13 mouse cellular contexts compared by ENCODE assay signal in the genomic region with DNA sequence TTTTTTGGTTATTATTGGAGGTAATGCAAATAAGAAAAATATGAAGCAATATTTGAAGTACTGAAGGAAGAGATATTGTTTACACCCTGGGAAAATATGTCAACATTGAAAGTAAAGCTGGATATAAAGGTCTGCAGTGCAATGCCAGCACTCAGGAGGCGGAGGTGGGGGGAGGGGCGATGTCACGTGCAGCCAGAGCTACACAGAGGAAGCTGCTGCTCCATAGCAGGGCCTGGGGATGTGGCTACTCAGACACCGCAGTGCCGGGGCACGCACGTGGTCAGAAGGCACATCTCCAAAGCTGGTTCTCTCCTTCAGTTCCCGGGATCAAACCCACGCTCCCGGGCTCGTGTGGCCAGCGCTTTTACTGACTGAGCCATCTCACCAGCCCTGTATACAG.
DNase-seq lines count a peak whose midpoint lies in the region; ATAC-seq lines count a peak whose summit lies in the region.
"Had no signal": no experiment of that assay in that cellular context is flagged by ENCODE, and none has a peak within 500 bp of the region (broad histone marks: within the 10 kb centered on the region; RNA-seq: fewer than 3 reads in every experiment).

No protein-coding gene starts in this region.

- WGBS in forebrain, embryonic 12.5 days, result 48% methylated on average over 12 of the region's 12 CpGs
- 46% methylated on average over 12 of the region's 12 CpGs for WGBS in forebrain, embryonic 15.5 days

- no peak overlapping the region for H3K27ac ChIP-seq in forebrain, embryonic 12.5 days
- no peak overlapping the region for H3K27ac ChIP-seq in forebrain, embryonic 15.5 days (replicated peaks)
- H3K27ac ChIP-seq: embryonic facial prominence, embryonic 12.5 days; heart, embryonic 13.5 days; lung, embryonic 15.5 days had no signal

- 0 out of 2 replicates have a peak, but pooled peaks cover 2% of the 10 kb centered on the region for H3K4me1 ChIP-seq in forebrain, embryonic 12.5 days
- H3K4me1 ChIP-seq in forebrain, embryonic 15.5 days, result no peaks in the 10 kb centered on the region

- ATAC-seq in forebrain, embryonic 12.5 days (ENCODE audit: low FRiP score), result peak; percentile 77
- ATAC-seq in forebrain, embryonic 15.5 days (replicated peaks), result no peak

- no peaks in the 10 kb centered on the region for H3K36me3 ChIP-seq in forebrain, embryonic 12.5 days (replicated peaks)
- H3K36me3 ChIP-seq in forebrain, embryonic 15.5 days, result no peaks in the 10 kb centered on the region
- H3K36me3 ChIP-seq: embryonic facial prominence, embryonic 12.5 days; heart, embryonic 13.5 days; lung, embryonic 15.5 days had no signal

- H3K9me3 ChIP-seq in forebrain, embryonic 12.5 days, result no peaks in the 10 kb centered on the region
- H3K9me3 ChIP-seq in forebrain, embryonic 15.5 days, result no peaks in the 10 kb centered on the region
- H3K9me3 ChIP-seq: embryonic facial prominence, embryonic 12.5 days; heart, embryonic 13.5 days; lung, embryonic 15.5 days had no signal

- H3K9ac ChIP-seq in forebrain, embryonic 12.5 days, result no peak overlapping the region
- H3K9ac ChIP-seq in forebrain, embryonic 15.5 days (replicated peaks), result no peak overlapping the region
- H3K9ac ChIP-seq: embryonic facial prominence, embryonic 12.5 days; heart, embryonic 13.5 days; lung, embryonic 15.5 days had no signal

- H3K4me3 ChIP-seq in forebrain, embryonic 12.5 days (replicated peaks), result no peak overlapping the region
- H3K4me3 ChIP-seq in forebrain, embryonic 15.5 days, result no peak overlapping the region
- H3K4me3 ChIP-seq: embryonic facial prominence, embryonic 12.5 days; heart, embryonic 13.5 days; lung, embryonic 15.5 days had no signal

- DNase-seq in spleen, postnatal 36 days (ENCODE audit: low spot score in 2 of 2), result peak; percentile 17 to 19
- DNase-seq in spleen, adult 12 weeks (ENCODE audit: low spot score), result no peak
- DNase-seq in lung, postnatal 14 days, result peak; percentile 60
- DNase-seq in thymus, postnatal 4 days, result peak; percentile 88
- no peak for DNase-seq in left cerebral cortex, postnatal 36 days (ENCODE audit: low spot score in 2 of 2)
- DNase-seq in urinary bladder, adult 2 months (ENCODE audit: low spot score), result no peak
- DNase-seq: adrenal gland, adult 8-10 months; kidney, postnatal 25 days had no signal

- peaks cover 25% of the 10 kb centered on the region for H3K27me3 ChIP-seq in forebrain, embryonic 12.5 days
- no peaks in the 10 kb centered on the region for H3K27me3 ChIP-seq in forebrain, embryonic 15.5 days
- H3K27me3 ChIP-seq: lung, embryonic 15.5 days had no signal

- no peak overlapping the region for H3K4me2 ChIP-seq in forebrain, embryonic 12.5 days
- H3K4me2 ChIP-seq in forebrain, embryonic 15.5 days (replicated peaks), result no peak overlapping the region
- H3K4me2 ChIP-seq: embryonic facial prominence, embryonic 12.5 days; heart, embryonic 13.5 days; lung, embryonic 15.5 days had no signal

- intact Hi-C loops in left cerebral cortex, postnatal 36 days (cut with DNase I), result loop anchor here (10.0 kb wide), 1 partner anchor 508 kb away; no protein-coding TSS in a partner anchor

Comparison
In these comparisons a context has a peak if more than half of its experiments do, and no peak if none do; other contexts are left out.
1. DNase-seq: peak in spleen, postnatal 36 days (2 of 2), lung, postnatal 14 days (single experiment) and thymus, postnatal 4 days (single experiment); none in spleen, adult 12 weeks (single experiment), left cerebral cortex, postnatal 36 days (0 of 2) and urinary bladder, adult 2 months (single experiment).